Mouse (Mus musculus): ENCODE measurements at regions not wholly inside any gene's neighbourhood (a gene's known extent, or its start where the extent isn't known, plus 50 kb on each side); places are given as distances from the start of the nearest gene placed in this dataset.

- H3K27me3 ChIP-seq (ENCODE audit: low read depth, poor library complexity, severe bottlenecking): no peaks in the 10 kb centered on the region
- no peaks in the 10 kb centered on the region for H3K36me3 ChIP-seq
- no peak for DNase-seq (ENCODE audit: low spot score)
- no peak overlapping the region for H3K27ac ChIP-seq (replicated peaks)
- WGBS: 94% methylated on average over 6 of the region's 6 CpGs
- no peak overlapping the region for H3K4me3 ChIP-seq
- H3K4me1 ChIP-seq: 0 out of 2 replicates have a peak, but pooled peaks cover 5% of the 10 kb centered on the region
- no peaks in the 10 kb centered on the region for H3K9me3 ChIP-seq (replicated peaks)
Observed at GRCm38 (mm10) chr3:52703751-52704150, 313.3 kb downstream of the Cog6 start.

- H3K9me3 ChIP-seq (replicated peaks): peaks cover 4% of the 10 kb centered on the region; the same call in 1 of the 2 replicates
- DNase-seq (ENCODE audit: low spot score): no peak
- WGBS: 83% methylated on average over 4 of the region's 4 CpGs
- no peaks in the 10 kb centered on the region for H3K36me3 ChIP-seq
- 0 out of 2 replicates have a peak, but pooled peaks cover 5% of the 10 kb centered on the region for H3K4me1 ChIP-seq
- H3K4me3 ChIP-seq: no peak overlapping the region
- H3K27me3 ChIP-seq (ENCODE audit: low read depth, poor library complexity, severe bottlenecking): no peaks in the 10 kb centered on the region
- H3K27ac ChIP-seq (replicated peaks): no peak overlapping the region
Observed at GRCm38 (mm10) chr3:52702962-52703361, 314.1 kb downstream of the Cog6 start.

GRCm38 (mm10) chr3:52701601-52702000 lies 315.4 kb downstream of the Cog6 start:
- no peaks in the 10 kb centered on the region for H3K27me3 ChIP-seq (ENCODE audit: low read depth, poor library complexity, severe bottlenecking)
- no peaks in the 10 kb centered on the region for H3K36me3 ChIP-seq
- no peak for DNase-seq (ENCODE audit: low spot score)
- no peak overlapping the region for H3K27ac ChIP-seq (replicated peaks)
- 87% methylated on average over 3 of the region's 3 CpGs for WGBS
- peaks cover 5% of the 10 kb centered on the region; the same call in 1 of the 2 replicates for H3K9me3 ChIP-seq (replicated peaks)
- no peak overlapping the region for H3K4me3 ChIP-seq
- no peaks in the 10 kb centered on the region for H3K4me1 ChIP-seq

GRCm38 (mm10) chr3:52693813-52694212 lies 323.2 kb downstream of the Cog6 start:
- H3K9me3 ChIP-seq (replicated peaks): peaks cover 5% of the 10 kb centered on the region; the same call in 1 of the 2 replicates
- no peaks in the 10 kb centered on the region for H3K36me3 ChIP-seq
- H3K27me3 ChIP-seq (ENCODE audit: low read depth, poor library complexity, severe bottlenecking): no peaks in the 10 kb centered on the region
- H3K27ac ChIP-seq (replicated peaks): no peak overlapping the region
- no peaks in the 10 kb centered on the region for H3K4me1 ChIP-seq
- no peak for DNase-seq (ENCODE audit: low spot score)
- no peak overlapping the region for H3K4me3 ChIP-seq
- WGBS: 70% methylated on average over 2 of the region's 2 CpGs

- Histone ChIP-seq H3K27me3 (ENCODE audit: low read depth, poor library complexity, severe bottlenecking) (peaks cover 64% of the 10 kb centered on the region), H3K4me1 (peaks cover 7% of the 10 kb centered on the region), H3K9me3 (replicated peaks) (no peaks in the 10 kb centered on the region), H3K4me3 (no peak overlapping the region), H3K27ac (replicated peaks) (no peak overlapping the region), H3K36me3 (no peaks in the 10 kb centered on the region)
- WGBS: 85% methylated on average over 9 of the region's 9 CpGs
- no peak for DNase-seq (ENCODE audit: low spot score)
Observed at GRCm38 (mm10) chr3:52685434-52686181, 331.4 kb downstream of the Cog6 start.

GRCm38 (mm10) chr3:52680824-52681388 lies 336.1 kb downstream of the Cog6 start:
- Histone ChIP-seq H3K36me3 (no peaks in the 10 kb centered on the region), H3K27ac (replicated peaks) (no peak overlapping the region), H3K9me3 (replicated peaks) (peaks cover 15% of the 10 kb centered on the region; the same call in 1 of the 2 replicates), H3K4me3 (no peak overlapping the region), H3K27me3 (ENCODE audit: low read depth, poor library complexity, severe bottlenecking) (peaks cover 88% of the 10 kb centered on the region), H3K4me1 (peaks cover 11% of the 10 kb centered on the region)
- DNase-seq (ENCODE audit: low spot score): peak; percentile 20
- 30% methylated on average over 3 of the region's 3 CpGs for WGBS

- Histone ChIP-seq H3K27me3 (ENCODE audit: low read depth, poor library complexity, severe bottlenecking) (peaks cover 80% of the 10 kb centered on the region), H3K27ac (replicated peaks) (no peak overlapping the region), H3K4me1 (peaks cover 11% of the 10 kb centered on the region), H3K9me3 (replicated peaks) (peaks cover 15% of the 10 kb centered on the region; the same call in 1 of the 2 replicates), H3K4me3 (no peak overlapping the region), H3K36me3 (no peaks in the 10 kb centered on the region)
- DNase-seq (ENCODE audit: low spot score): no peak
- 93% methylated on average over 14 of the region's 14 CpGs for WGBS
Observed at GRCm38 (mm10) chr3:52676886-52677670, 340.0 kb downstream of the Cog6 start.

- no peak for DNase-seq (ENCODE audit: low spot score)
- Histone ChIP-seq H3K9me3 (replicated peaks) (no peaks in the 10 kb centered on the region), H3K4me1 (peaks cover 8% of the 10 kb centered on the region), H3K27me3 (ENCODE audit: low read depth, poor library complexity, severe bottlenecking) (peaks cover 45% of the 10 kb centered on the region), H3K36me3 (no peaks in the 10 kb centered on the region), H3K27ac (replicated peaks) (no peak overlapping the region), H3K4me3 (no peak overlapping the region)
- WGBS: 96% methylated on average over 8 of the region's 8 CpGs
Observed at GRCm38 (mm10) chr3:52670628-52671028, 346.4 kb downstream of the Cog6 start.

- Histone ChIP-seq H3K9me3 (replicated peaks) (no peaks in the 10 kb centered on the region), H3K27me3 (ENCODE audit: low read depth, poor library complexity, severe bottlenecking) (no peaks in the 10 kb centered on the region; the same call in 1 of the 2 replicates), H3K4me1 (peaks cover 15% of the 10 kb centered on the region), H3K36me3 (no peaks in the 10 kb centered on the region), H3K27ac (replicated peaks) (peak overlapping the region; percentile 47), H3K4me3 (no peak overlapping the region)
- WGBS: 62% methylated on average over 5 of the region's 5 CpGs
- DNase-seq (ENCODE audit: low spot score): no peak
Observed at GRCm38 (mm10) chr3:52663161-52663602, 353.9 kb downstream of the Cog6 start.

- H3K4me3 ChIP-seq: no peak overlapping the region
- H3K36me3 ChIP-seq: no peaks in the 10 kb centered on the region
- no peak for DNase-seq (ENCODE audit: low spot score)
- WGBS: 91% methylated on average over 15 of the region's 15 CpGs
- peaks cover 11% of the 10 kb centered on the region for H3K4me1 ChIP-seq
- H3K27ac ChIP-seq (replicated peaks): 0 out of 2 replicates have a peak overlapping the region, but pooled peaks have one; percentile 23
- no peaks in the 10 kb centered on the region for H3K9me3 ChIP-seq (replicated peaks)
- H3K27me3 ChIP-seq (ENCODE audit: low read depth, poor library complexity, severe bottlenecking): no peaks in the 10 kb centered on the region; the same call in 1 of the 2 replicates
Observed at GRCm38 (mm10) chr3:52662164-52662908, 354.7 kb downstream of the Cog6 start.

- H3K36me3 ChIP-seq: no peaks in the 10 kb centered on the region
- 85% methylated on average over 5 of the region's 5 CpGs for WGBS
- H3K4me1 ChIP-seq: no peaks in the 10 kb centered on the region
- H3K27me3 ChIP-seq (ENCODE audit: low read depth, poor library complexity, severe bottlenecking): no peaks in the 10 kb centered on the region
- H3K4me3 ChIP-seq: no peak overlapping the region
- H3K27ac ChIP-seq (replicated peaks): no peak overlapping the region
- no peaks in the 10 kb centered on the region for H3K9me3 ChIP-seq (replicated peaks)
- DNase-seq (ENCODE audit: low spot score): no peak
Observed at GRCm38 (mm10) chr3:52653006-52653405, 364.0 kb downstream of the Cog6 start.

GRCm38 (mm10) chr3:52652476-52652870 lies 364.6 kb downstream of the Cog6 start:
- no peaks in the 10 kb centered on the region for H3K36me3 ChIP-seq
- no peak overlapping the region for H3K27ac ChIP-seq (replicated peaks)
- H3K4me3 ChIP-seq: no peak overlapping the region
- H3K27me3 ChIP-seq (ENCODE audit: low read depth, poor library complexity, severe bottlenecking): 0 out of 2 replicates have a peak, but pooled peaks cover under 1% of the 10 kb centered on the region
- no peaks in the 10 kb centered on the region for H3K4me1 ChIP-seq
- 96% methylated on average over 2 of the region's 2 CpGs for whole genome bisulfite sequencing
- H3K9me3 ChIP-seq (replicated peaks): no peaks in the 10 kb centered on the region
- DNase-seq (ENCODE audit: low spot score): no peak

Measured in midbrain, embryonic 10.5 days (tissue).